Mouse (Mus musculus) olfactory bulb, adult 2 months (tissue): ENCODE measurements around the gene Cstad. TPM values are rescaled to one million over a fixed set of nuclear protein-coding genes. Genes with fewer than 3 reads are reported as not detected.

Experiments used
- H3K27ac ChIP-seq: fragments of 200-500 bp; 2 replicates; pipeline ENCODE4 v1.5.1; 2012; ENCODE audit warnings: low read depth, low read length; ENCODE audit not compliant: insufficient read depth
- H3K4me1 ChIP-seq: fragments of 200-500 bp; 2 replicates; pipeline ENCODE4 v1.6.1; 2012; ENCODE audit warnings: low read length; ENCODE audit not compliant: control insufficient read depth, insufficient read depth
- H3K4me3 ChIP-seq: fragments of 200-500 bp; 2 replicates; pipeline ENCODE4 v1.5.1; 2012; ENCODE audit warnings: mild to moderate bottlenecking, low read depth, low read length, moderate library complexity; ENCODE audit not compliant: insufficient read depth
- CTCF ChIP-seq: fragments of 200-500 bp; IDR thresholded peaks from 2 replicates; pipeline ENCODE4 v1.5.1; 2012; ENCODE audit warnings: low read depth, mild to moderate bottlenecking, low read length, moderate library complexity; ENCODE audit not compliant: insufficient read depth
- POLR2A ChIP-seq: fragments of 200-500 bp; IDR thresholded peaks from 2 replicates; pipeline ENCODE4 v1.6.1; 2012; ENCODE audit warnings: mild to moderate bottlenecking, low read depth, low read length, moderate library complexity; ENCODE audit not compliant: insufficient read depth
- WGBS: fragments of 180-500 bp; shearing (Covaris S2); methylation state at CpG from one replicate; pipeline ENCODE4 v1.1.7; 2018; 5-methylcytosine and 5-hydroxymethylcytosine counted together
- polyA plus RNA-seq: library from polyadenylated mRNA; stranded (reverse); fragments of >200 nt; gene quantifications from 2 replicates; pipeline ENCODE4 v1.2.4, GENCODE M21; 2012; ENCODE audit warnings: low replicate concordance; ENCODE audit not compliant: missing spikeins, insufficient read depth, insufficient read length

Gene Cstad
- not detected in 2 replicates for polyA plus RNA-seq

- 2% methylated on average over 39 of the region's 39 CpGs for WGBS
Measured at GRCm38 (mm10) chr2:30594641-30595379, at the start of gene Cstad. TSS of gene Cstad (plus strand) at chr2:30595040.

GRCm38 (mm10) chr2:30545706-30546105 is 49.1 kb upstream of the Cstad start:
- no peak overlapping the region for H3K4me3 ChIP-seq
- 60% methylated on average over 7 of the region's 7 CpGs for WGBS

More at GRCm38 (mm10) chr2:30594641-30595379, at the start of gene Cstad:
- Histone ChIP-seq H3K4me1 (peaks cover 37% of the 10 kb centered on the region), H3K4me3 (peak within 1 kb of the TSS; percentile 43), H3K27ac (peak within 1 kb of the TSS; percentile 99)
- no peak for TF ChIP-seq CTCF
- TF ChIP-seq POLR2A, result peak; percentile 64

DNA sequence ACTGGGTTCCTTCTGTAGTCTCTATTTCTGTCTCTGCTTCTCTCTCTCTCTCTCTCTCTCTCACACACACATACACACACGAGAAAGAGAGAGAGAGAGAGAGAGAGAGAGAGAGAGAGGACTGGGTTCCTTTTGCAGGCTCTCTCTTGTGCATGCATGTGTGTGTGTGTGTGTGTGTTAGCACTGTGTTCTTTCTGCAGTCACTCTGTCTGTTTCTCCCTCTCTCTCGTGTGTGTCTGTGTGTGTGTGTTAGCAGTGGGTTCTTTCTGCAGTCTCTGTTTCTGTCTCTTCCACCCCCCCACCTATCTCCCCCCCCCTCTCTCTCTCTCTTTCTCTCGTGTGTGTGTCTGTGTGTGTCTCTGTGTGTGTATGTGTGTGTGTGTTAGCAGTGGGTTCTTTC is 48.6 kb upstream of the Cstad start:
- TF ChIP-seq POLR2A, result no peak
- TF ChIP-seq CTCF, result no peak
- Histone ChIP-seq H3K4me1 (peaks cover 29% of the 10 kb centered on the region), H3K4me3 (no peak overlapping the region), H3K27ac (no peak overlapping the region)
- 26% methylated on average over 3 of the region's 3 CpGs for WGBS

More at GRCm38 (mm10) chr2:30545706-30546105, 49.1 kb upstream of the Cstad start:
- Histone ChIP-seq H3K27ac (no peak overlapping the region; the same call in 1 of the 2 replicates), H3K4me1 (peaks cover 32% of the 10 kb centered on the region)
- TF ChIP-seq CTCF (no peak), POLR2A (no peak)

GRCm38 (mm10) chr2:30547455-30548217 is 47.2 kb upstream of the Cstad start:
- TF ChIP-seq POLR2A (no peak), CTCF (no peak)
- WGBS, result 83% methylated on average over 19 of the region's 19 CpGs
- no peak overlapping the region for H3K4me3 ChIP-seq
- no peak overlapping the region for H3K27ac ChIP-seq
- peaks cover 24% of the 10 kb centered on the region for H3K4me1 ChIP-seq

DNA sequence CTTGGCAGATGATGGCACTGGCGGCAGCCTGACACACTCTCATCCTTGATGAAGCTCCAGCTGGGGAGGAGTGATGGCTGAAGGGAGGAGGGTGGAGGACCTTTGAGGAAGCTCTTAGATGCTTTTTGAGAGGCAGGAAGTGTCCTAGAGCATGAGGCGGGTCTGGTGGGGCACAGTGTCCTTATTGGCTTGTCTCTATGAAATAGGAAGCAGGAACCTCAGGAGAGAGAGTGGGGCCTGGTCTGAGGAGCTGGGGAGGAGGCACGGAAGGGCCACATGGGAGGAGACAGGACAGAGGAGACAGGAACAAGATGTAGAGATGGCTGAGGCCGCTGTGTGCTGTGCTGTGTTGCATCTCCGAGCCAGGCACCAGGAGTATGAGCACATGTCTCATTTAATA is 43.3 kb upstream of the Cstad start:
- 89% methylated on average over 5 of the region's 5 CpGs for WGBS
- Histone ChIP-seq H3K4me1 (peaks cover 12% of the 10 kb centered on the region), H3K4me3 (no peak overlapping the region), H3K27ac (no peak overlapping the region)
- no peak for TF ChIP-seq CTCF

GRCm38 (mm10) chr2:30553851-30554540 is 40.8 kb upstream of the Cstad start:
- H3K27ac ChIP-seq, result no peak overlapping the region
- peaks cover 15% of the 10 kb centered on the region for H3K4me1 ChIP-seq
- 69% methylated on average over 7 of the region's 7 CpGs for WGBS
- H3K4me3 ChIP-seq, result peak overlapping the region; percentile 26
- TF ChIP-seq POLR2A (no peak), CTCF (no peak)

DNA sequence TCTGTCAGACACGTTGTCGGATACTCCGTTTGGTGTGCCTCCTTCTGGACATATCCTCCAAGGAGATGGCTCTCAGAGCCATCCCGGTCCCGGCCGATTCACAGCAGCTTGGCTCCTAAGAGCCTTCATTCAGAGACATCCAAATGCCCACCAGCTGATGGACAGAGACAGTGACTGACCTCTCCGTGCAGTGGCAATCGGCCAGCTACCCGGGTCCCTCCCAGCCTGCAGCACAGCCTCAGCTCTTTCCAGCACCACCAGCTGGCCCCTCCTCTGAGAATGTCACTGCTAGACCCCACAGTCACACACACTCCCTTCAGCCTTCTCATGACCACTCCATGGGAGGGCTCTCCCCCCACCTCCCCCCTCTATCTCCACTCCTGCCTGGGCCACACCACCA is 39.6 kb upstream of the Cstad start:
- no peak for TF ChIP-seq CTCF
- no peak for TF ChIP-seq POLR2A
- Histone ChIP-seq H3K4me1 (peaks cover 15% of the 10 kb centered on the region), H3K27ac (no peak overlapping the region), H3K4me3 (no peak overlapping the region)
- WGBS, result 82% methylated on average over 9 of the region's 9 CpGs

DNA sequence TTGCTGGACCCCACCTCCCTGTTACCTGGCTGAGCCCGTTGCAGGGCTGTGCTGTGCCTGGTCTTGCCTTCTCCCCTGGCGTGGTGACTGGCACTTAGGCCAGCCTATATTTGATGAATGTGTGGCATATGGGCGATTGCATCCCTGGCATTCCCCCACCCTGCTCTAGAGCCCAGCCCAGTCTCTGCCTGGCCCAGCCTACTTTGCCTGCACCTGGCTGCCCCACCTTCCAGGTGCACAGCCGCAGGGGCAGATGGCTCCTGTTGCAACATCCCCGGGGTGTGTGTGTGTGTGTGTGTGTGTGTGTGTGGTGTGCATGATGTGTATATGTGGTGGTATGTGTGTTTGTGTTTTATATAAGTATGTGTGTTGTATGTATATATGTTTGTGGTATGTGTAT is 38.3 kb upstream of the Cstad start:
- 93% methylated on average over 5 of the region's 5 CpGs for WGBS
- Histone ChIP-seq H3K4me3 (no peak overlapping the region), H3K27ac (no peak overlapping the region), H3K4me1 (peaks cover 15% of the 10 kb centered on the region)
- no peak for TF ChIP-seq POLR2A
- TF ChIP-seq CTCF, result no peak
